ENCODE assay signal across 21 mouse cellular contexts in the genomic region with DNA sequence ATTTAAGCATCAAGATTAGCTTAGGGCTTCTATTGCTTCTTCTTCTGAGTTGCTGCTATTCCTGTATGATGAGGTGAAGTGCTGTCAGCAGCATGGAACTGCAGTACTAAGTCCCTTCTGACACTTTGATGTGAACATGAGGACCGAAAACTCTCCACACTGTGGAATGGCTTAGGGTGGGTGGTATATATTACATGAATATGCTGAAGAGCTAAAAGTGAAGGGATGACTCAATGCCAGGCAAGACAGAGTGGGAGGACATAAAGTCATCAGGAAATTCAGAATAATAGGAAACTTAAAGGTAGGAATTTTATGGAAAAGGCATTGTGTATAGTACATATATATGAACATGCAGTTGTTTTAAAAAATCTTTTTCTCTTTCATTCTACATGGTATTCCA.
DNase-seq lines count a peak whose midpoint lies in the region; TF ChIP-seq lines count a peak whose summit lies in the region.
"Had no signal": no experiment of that assay in that cellular context is flagged by ENCODE, and none has a peak within 500 bp of the region (broad histone marks: within the 10 kb centered on the region; RNA-seq: fewer than 3 reads in every experiment).

No protein-coding gene starts in this region.

- intact Hi-C loops in left cerebral cortex, postnatal 10 days (cut with DNase I) = no loop called here
- intact Hi-C loops in left cerebral cortex, adult 2 months (cut with DNase I) = no loop called here

- peak; percentile 49 to 73 for DNase-seq in frontal cortex, adult 2 months (ENCODE audit: extremely low spot score in 1 of 2, low spot score in 1 of 2)
- no peak for DNase-seq in frontal cortex, postnatal 25 days (ENCODE audit: low spot score in 2 of 2)
- DNase-seq in left cerebral cortex, adult 18-20 months (ENCODE audit: low spot score in 2 of 2) = peak; percentile 29 to 44
- no peak for DNase-seq in left cerebral cortex, postnatal 10 days (ENCODE audit: extremely low spot score in 1 of 2, low spot score in 2 of 2)
- DNase-seq in left cerebral cortex, adult 2 months (ENCODE audit: extremely low spot score in 1 of 2, low spot score in 2 of 2) = peak in 1 of 2 experiments; percentile 24
- peak; percentile 74 for DNase-seq in telencephalon, adult 2 months (ENCODE audit: low read depth, low spot score)
- DNase-seq in B cell, adult 2 months = no peak
- DNase-seq: adrenal gland, adult 2 months; adrenal gland, postnatal 25 days; cerebellum, adult 8-10 months; cerebellum, postnatal 14 days; embryo, embryonic 11 days; gastrocnemius, postnatal 10 days; heart, adult 2 months; heart, postnatal 14 days had no signal

- H3K27ac ChIP-seq in left cerebral cortex, adult 2 months = peak overlapping the region; percentile 50; the same call in 1 of the 2 replicates
- H3K27ac ChIP-seq: embryonic facial prominence, embryonic 15.5 days; forebrain, embryonic 10.5 days; heart, adult 2 months; heart, embryonic 15.5 days; hindbrain, embryonic 13.5 days; hindbrain, postnatal 0 days had no signal

- no peak for TF ChIP-seq CTCF in left cerebral cortex, adult 2 months (IDR thresholded peaks at IDR 0.05)

- H3K4me3 ChIP-seq in left cerebral cortex, adult 2 months = no peak overlapping the region
- H3K4me3 ChIP-seq: embryonic facial prominence, embryonic 15.5 days; erythroblast, embryonic 14.5 days; forebrain, embryonic 10.5 days; heart, adult 2 months; heart, embryonic 15.5 days; hindbrain, embryonic 13.5 days had no signal

Comparison
In these comparisons a context has a peak if more than half of its experiments do, and no peak if none do; other contexts are left out.
1. DNase-seq: peak in frontal cortex, adult 2 months (2 of 2), left cerebral cortex, adult 18-20 months (2 of 2) and telencephalon, adult 2 months (single experiment); none in frontal cortex, postnatal 25 days (0 of 2), left cerebral cortex, postnatal 10 days (0 of 2) and B cell, adult 2 months (0 of 2).